Mouse (Mus musculus) erythroblast, embryonic 14.5 days (primary cell): Measurements from ENCODE around the gene Tecpr2.

Source experiments
- GATA1 ChIP-seq: IDR thresholded peaks from 2 replicates; pipeline ENCODE4 v1.6.1; 2012; ENCODE audit warnings: low read length, inconsistent platforms, mixed read lengths
- TAL1 ChIP-seq: IDR thresholded peaks from 3 replicates; pipeline ENCODE4 v1.6.1; 2012; ENCODE audit warnings: low read length, inconsistent platforms, mixed read lengths

GRCm38 (mm10) chr12:110844227-110845130 is 44.6 kb upstream of the Tecpr2 start:
- TF ChIP-seq GATA1 (no peak), TAL1 (no peak)
